Mouse (Mus musculus): ENCODE results near the gene Rasl10b. TPM values are rescaled to one million over a fixed set of nuclear protein-coding genes. Genes with fewer than 3 reads are reported as not detected.

Gene Rasl10b
- polyA plus RNA-seq, 1 experiment from 2014 or later: 4.6 TPM

DNA sequence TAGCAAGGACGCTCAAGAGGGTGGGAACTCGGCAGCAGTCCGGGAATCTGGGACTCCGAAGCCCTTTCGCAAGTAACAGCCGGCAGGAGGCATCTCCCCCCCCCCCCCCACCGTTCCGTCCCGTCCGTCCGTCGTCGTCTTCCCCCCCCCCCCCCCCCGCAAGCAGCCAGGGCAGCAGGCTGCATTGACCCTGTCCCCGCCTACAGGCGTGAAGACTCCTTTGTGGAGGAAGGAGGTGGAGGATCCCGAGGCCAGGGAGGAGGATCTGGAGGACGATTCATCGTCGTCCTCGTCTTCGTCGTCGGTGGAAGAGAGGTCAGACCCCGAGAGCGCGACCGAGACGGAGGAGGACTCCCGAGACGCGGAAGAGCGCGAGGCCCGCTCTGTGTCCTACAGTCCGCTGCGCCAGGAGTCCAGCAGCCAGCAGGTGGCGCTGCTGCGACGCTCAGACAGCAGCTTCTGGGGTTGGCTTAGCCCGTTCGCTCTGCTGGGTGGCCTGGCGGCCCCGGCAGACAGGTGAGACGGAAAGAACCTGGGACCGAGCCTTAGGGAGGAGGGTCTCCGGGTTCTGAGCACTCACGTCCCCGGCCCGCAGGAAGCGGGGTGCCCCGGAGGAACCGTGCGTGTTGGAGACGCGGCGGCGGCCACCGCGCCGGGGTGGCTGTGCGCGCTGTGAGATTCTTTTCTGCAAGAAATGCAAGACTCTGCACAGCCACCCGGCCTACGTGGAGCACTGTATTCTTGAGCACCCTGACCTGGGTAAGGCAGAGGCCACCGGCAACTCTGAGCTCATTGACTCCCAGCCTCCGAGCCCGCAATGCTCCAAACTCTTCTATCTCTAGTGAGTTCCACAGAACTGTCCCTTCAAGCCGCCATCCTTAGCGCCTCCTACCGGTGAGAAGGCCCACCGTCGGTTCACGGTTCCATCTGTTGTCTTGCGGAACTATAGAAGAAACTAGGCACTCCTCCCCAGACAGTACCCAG is 31.4 kb downstream of the Rasl10b start:
- Histone ChIP-seq H3K9me3 (ENCODE audit: control insufficient read depth, low read length) (no peaks in the 10 kb centered on the region), H3K9ac (ENCODE audit: low read length) (peak overlapping the region; percentile 52), H3K27me3 (ENCODE audit: control insufficient read depth, insufficient read depth, low read length) (peaks cover 44% of the 10 kb centered on the region), H3K27ac (ENCODE audit: low read depth, low read length) (no peak overlapping the region), H3K4me3 (ENCODE audit: low read depth, low read length) (peak overlapping the region; percentile 55), H3K4me1 (ENCODE audit: control insufficient read depth, insufficient read depth, low read length) (0 out of 2 replicates have a peak, but pooled peaks cover 4% of the 10 kb centered on the region), H3K4me2 (peak overlapping the region; percentile 91), H3K36me3 (ENCODE audit: control insufficient read depth, insufficient read depth, low read length) (no peaks in the 10 kb centered on the region)
- under 1% methylated on average over 63 of the region's 75 CpGs for WGBS
- peak; percentile 92 for ATAC-seq (ENCODE audit: low FRiP score)
- DNase-seq (ENCODE audit: low spot score, missing footprints): peak; percentile 100

DNA sequence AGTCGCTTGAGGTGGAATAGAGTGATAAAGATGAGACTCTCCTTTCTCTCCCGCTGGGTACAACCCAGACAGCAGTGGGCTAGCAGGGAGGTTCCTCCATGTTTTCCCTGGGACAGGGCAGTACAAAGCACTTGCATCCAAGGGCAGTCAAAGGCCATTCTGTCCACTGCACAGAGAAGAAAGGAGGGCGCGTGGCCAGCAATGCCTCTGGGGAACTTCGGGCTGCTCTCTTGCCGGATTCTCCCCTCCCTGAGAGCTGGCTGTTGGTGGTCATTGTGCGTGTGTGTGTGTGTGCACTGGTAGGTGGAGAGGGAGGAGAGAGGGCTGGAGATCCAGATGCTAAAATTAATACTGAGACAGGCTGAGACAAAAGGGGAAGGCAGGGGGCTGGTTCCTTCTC is 32.3 kb downstream of the Rasl10b start:
- no peaks in the 10 kb centered on the region for H3K36me3 ChIP-seq (ENCODE audit: control insufficient read depth, insufficient read depth, low read length)
- peaks cover 44% of the 10 kb centered on the region for H3K27me3 ChIP-seq (ENCODE audit: control insufficient read depth, insufficient read depth, low read length)
- no peak for DNase-seq (ENCODE audit: low spot score, missing footprints)
- H3K4me2 ChIP-seq: 0 out of 2 replicates have a peak overlapping the region, but pooled peaks have one; percentile 91
- no peaks in the 10 kb centered on the region for H3K9me3 ChIP-seq (ENCODE audit: control insufficient read depth, low read length)
- no peak for ATAC-seq (ENCODE audit: low FRiP score)
- 0 out of 2 replicates have a peak, but pooled peaks cover 4% of the 10 kb centered on the region for H3K4me1 ChIP-seq (ENCODE audit: control insufficient read depth, insufficient read depth, low read length)
- H3K9ac ChIP-seq (ENCODE audit: low read length): no peak overlapping the region
- no peak overlapping the region for H3K4me3 ChIP-seq (ENCODE audit: low read depth, low read length)
- no peak overlapping the region for H3K27ac ChIP-seq (ENCODE audit: low read depth, low read length)
- WGBS: 44% methylated on average over 7 of the region's 7 CpGs

- Histone ChIP-seq H3K27me3 (ENCODE audit: control insufficient read depth, insufficient read depth, low read length) (peaks cover 47% of the 10 kb centered on the region), H3K4me1 (ENCODE audit: control insufficient read depth, insufficient read depth, low read length) (peaks cover 6% of the 10 kb centered on the region; the same call in 1 of the 2 replicates), H3K36me3 (ENCODE audit: control insufficient read depth, insufficient read depth, low read length) (no peaks in the 10 kb centered on the region), H3K9ac (ENCODE audit: low read length) (no peak overlapping the region), H3K9me3 (ENCODE audit: control insufficient read depth, low read length) (no peaks in the 10 kb centered on the region), H3K4me3 (ENCODE audit: low read depth, low read length) (peak overlapping the region; percentile 9; the same call in 1 of the 2 replicates), H3K4me2 (peak overlapping the region; percentile 36), H3K27ac (ENCODE audit: low read depth, low read length) (no peak overlapping the region)
- 12% methylated on average over 29 of the region's 29 CpGs for WGBS
- DNase-seq (ENCODE audit: low spot score, missing footprints): peak; percentile 98
- ATAC-seq (ENCODE audit: low FRiP score): peak; percentile 5; the same call in 1 of the 2 replicates
Observed at GRCm38 (mm10) chr11:83442596-83443267, 33.8 kb downstream of the Rasl10b start.

DNA sequence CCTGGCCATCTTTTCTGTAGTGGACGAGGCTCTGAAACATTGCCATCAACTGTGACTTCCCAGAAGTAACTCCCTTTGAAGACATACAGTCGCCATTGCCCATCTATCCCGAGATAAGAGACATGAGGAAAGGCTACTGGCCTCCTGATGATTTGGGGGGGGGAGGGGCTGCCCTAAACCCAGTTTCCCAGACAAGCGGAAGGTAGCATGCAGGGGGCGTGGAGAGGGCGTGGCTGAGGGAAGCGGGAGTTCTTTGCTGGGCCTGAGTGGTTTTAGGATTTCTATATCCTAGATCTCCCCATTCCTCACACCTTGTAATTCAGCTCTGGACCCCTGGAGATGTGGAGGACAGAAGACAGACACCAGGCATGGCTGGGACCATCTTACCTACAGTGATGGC is 34.9 kb downstream of the Rasl10b start:
- Histone ChIP-seq H3K4me1 (ENCODE audit: control insufficient read depth, insufficient read depth, low read length) (peaks cover 10% of the 10 kb centered on the region), H3K9ac (ENCODE audit: low read length) (no peak overlapping the region), H3K27ac (ENCODE audit: low read depth, low read length) (no peak overlapping the region), H3K4me3 (ENCODE audit: low read depth, low read length) (no peak overlapping the region), H3K4me2 (no peak overlapping the region), H3K27me3 (ENCODE audit: control insufficient read depth, insufficient read depth, low read length) (peaks cover 45% of the 10 kb centered on the region), H3K9me3 (ENCODE audit: control insufficient read depth, low read length) (no peaks in the 10 kb centered on the region), H3K36me3 (ENCODE audit: control insufficient read depth, insufficient read depth, low read length) (no peaks in the 10 kb centered on the region)
- DNase-seq (ENCODE audit: low spot score, missing footprints) (no peak), ATAC-seq (ENCODE audit: low FRiP score) (no peak)
- 9% methylated on average over 7 of the region's 7 CpGs for WGBS

- Histone ChIP-seq H3K4me3 (ENCODE audit: low read depth, low read length) (no peak overlapping the region), H3K9me3 (ENCODE audit: control insufficient read depth, low read length) (no peaks in the 10 kb centered on the region), H3K4me2 (peak overlapping the region; percentile 1; the same call in 1 of the 2 replicates), H3K9ac (ENCODE audit: low read length) (no peak overlapping the region), H3K4me1 (ENCODE audit: control insufficient read depth, insufficient read depth, low read length) (peaks cover 10% of the 10 kb centered on the region), H3K27me3 (ENCODE audit: control insufficient read depth, insufficient read depth, low read length) (peaks cover 45% of the 10 kb centered on the region), H3K27ac (ENCODE audit: low read depth, low read length) (no peak overlapping the region), H3K36me3 (ENCODE audit: control insufficient read depth, insufficient read depth, low read length) (no peaks in the 10 kb centered on the region)
- DNase-seq (ENCODE audit: low spot score, missing footprints) (no peak), ATAC-seq (ENCODE audit: low FRiP score) (no peak)
- 29% methylated on average over 19 of the region's 19 CpGs for WGBS
Observed at GRCm38 (mm10) chr11:83445001-83445400, 36.1 kb downstream of the Rasl10b start.

- 78% methylated on average over 10 of the region's 10 CpGs for WGBS
- no peak for DNase-seq (ENCODE audit: low spot score, missing footprints)
- ATAC-seq (ENCODE audit: low FRiP score): no peak
- Histone ChIP-seq H3K27ac (ENCODE audit: low read depth, low read length) (no peak overlapping the region), H3K4me3 (ENCODE audit: low read depth, low read length) (no peak overlapping the region), H3K9me3 (ENCODE audit: control insufficient read depth, low read length) (no peaks in the 10 kb centered on the region), H3K4me2 (no peak overlapping the region), H3K27me3 (ENCODE audit: control insufficient read depth, insufficient read depth, low read length) (peaks cover 29% of the 10 kb centered on the region), H3K36me3 (ENCODE audit: control insufficient read depth, insufficient read depth, low read length) (no peaks in the 10 kb centered on the region), H3K4me1 (ENCODE audit: control insufficient read depth, insufficient read depth, low read length) (peaks cover 8% of the 10 kb centered on the region), H3K9ac (ENCODE audit: low read length) (no peak overlapping the region)
Observed at GRCm38 (mm10) chr11:83447612-83448011, 38.7 kb downstream of the Rasl10b start.

DNA sequence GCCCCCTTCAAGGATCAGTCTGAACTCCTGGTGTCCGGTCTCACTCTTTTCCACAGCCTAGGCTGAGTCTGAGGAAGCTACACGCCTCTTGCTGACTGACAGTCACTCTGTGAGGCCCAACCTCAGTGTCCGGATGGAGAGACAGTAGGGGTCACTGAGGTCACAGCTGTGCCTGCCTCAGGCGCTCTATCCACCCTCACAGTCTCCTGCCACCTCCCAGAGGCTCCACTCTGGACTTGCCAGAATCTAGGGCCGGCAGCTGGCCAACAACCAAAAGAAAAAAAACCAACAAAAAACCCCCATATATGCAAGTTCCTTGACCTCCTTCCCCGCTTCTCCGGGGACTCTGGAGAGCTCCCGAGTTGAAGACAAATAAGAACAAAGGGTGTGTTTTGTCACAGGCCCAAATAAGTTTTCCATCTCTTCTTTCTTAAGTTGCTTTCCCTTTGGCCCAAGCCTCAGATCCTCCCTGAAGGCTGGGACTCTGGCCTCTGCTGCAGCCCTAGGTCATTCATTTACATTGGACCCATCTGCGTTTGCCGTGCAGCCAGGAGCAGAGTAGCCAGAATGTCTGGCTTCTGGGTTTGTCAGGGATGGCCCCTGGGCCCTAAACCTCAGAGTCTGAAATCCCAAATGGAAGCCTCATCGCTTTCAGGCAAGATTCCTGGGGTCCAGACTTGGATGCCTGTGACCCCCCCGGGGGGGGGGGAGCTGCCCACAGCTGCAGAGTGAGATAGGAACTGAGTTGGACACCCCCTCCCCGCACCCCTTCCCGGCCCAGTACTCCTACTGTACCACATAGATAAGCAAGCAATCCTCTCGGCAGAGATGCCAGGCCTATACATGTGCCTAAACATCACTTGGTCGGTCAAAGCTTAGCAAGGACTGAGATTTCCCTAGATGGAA is 39.3 kb downstream of the Rasl10b start:
- no peak overlapping the region for H3K27ac ChIP-seq (ENCODE audit: low read depth, low read length)
- H3K4me3 ChIP-seq (ENCODE audit: low read depth, low read length): no peak overlapping the region
- no peak overlapping the region for H3K4me2 ChIP-seq
- H3K4me1 ChIP-seq (ENCODE audit: control insufficient read depth, insufficient read depth, low read length): peaks cover 6% of the 10 kb centered on the region
- no peaks in the 10 kb centered on the region for H3K36me3 ChIP-seq (ENCODE audit: control insufficient read depth, insufficient read depth, low read length)
- WGBS: 46% methylated on average over 16 of the region's 16 CpGs
- ATAC-seq (ENCODE audit: low FRiP score): no peak
- no peaks in the 10 kb centered on the region for H3K9me3 ChIP-seq (ENCODE audit: control insufficient read depth, low read length)
- no peak overlapping the region for H3K9ac ChIP-seq (ENCODE audit: low read length)
- peaks cover 23% of the 10 kb centered on the region for H3K27me3 ChIP-seq (ENCODE audit: control insufficient read depth, insufficient read depth, low read length)
- DNase-seq (ENCODE audit: low spot score, missing footprints): no peak

GRCm38 (mm10) chr11:83448927-83449236 is 39.9 kb downstream of the Rasl10b start:
- H3K4me3 ChIP-seq (ENCODE audit: low read depth, low read length): no peak overlapping the region
- peaks cover 6% of the 10 kb centered on the region for H3K4me1 ChIP-seq (ENCODE audit: control insufficient read depth, insufficient read depth, low read length)
- peaks cover 17% of the 10 kb centered on the region for H3K27me3 ChIP-seq (ENCODE audit: control insufficient read depth, insufficient read depth, low read length)
- H3K9me3 ChIP-seq (ENCODE audit: control insufficient read depth, low read length): no peaks in the 10 kb centered on the region
- H3K27ac ChIP-seq (ENCODE audit: low read depth, low read length): no peak overlapping the region
- ATAC-seq (ENCODE audit: low FRiP score): no peak
- no peak for DNase-seq (ENCODE audit: low spot score, missing footprints)
- H3K4me2 ChIP-seq: no peak overlapping the region
- no peaks in the 10 kb centered on the region for H3K36me3 ChIP-seq (ENCODE audit: control insufficient read depth, insufficient read depth, low read length)
- H3K9ac ChIP-seq (ENCODE audit: low read length): no peak overlapping the region

Data from midbrain, embryonic 11.5 days (tissue).